Mouse (Mus musculus): ENCODE results near the gene Atp8b4. TPM values are rescaled to one million over a fixed set of nuclear protein-coding genes. Genes with fewer than 3 reads are reported as not detected.

Atp8b4 gene
- polyA plus RNA-seq (2014; fragmentation: Nextera tagmentation; extraction: Ambion mirVana) = 0.08 and 0.38 TPM in 2 replicates

DNA sequence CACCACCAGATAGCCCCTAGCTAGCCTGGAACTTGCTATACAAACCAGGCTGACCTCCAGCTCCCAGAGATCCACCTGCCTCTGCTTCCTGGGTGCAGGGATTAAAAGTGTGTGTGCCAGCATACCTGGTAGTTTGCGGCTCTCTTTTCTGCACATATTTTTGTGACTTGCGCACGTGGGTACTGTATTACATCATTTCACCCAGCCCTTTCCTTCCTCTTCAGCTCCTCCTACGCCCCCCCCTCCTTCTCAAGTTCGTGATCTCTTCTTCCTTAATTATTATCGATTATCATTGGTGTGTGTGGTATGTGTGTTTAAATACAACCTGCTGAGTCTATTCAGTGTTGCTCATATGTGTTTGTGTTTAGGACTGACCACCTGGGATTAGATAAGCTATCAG, at the start of gene Atp8b4:
Gene Atp8b4 (minus strand): TSS at position 154 of the 400 bp plus-strand sequence.
- DNase-seq (ENCODE audit: low spot score) (no peak), ATAC-seq (replicated peaks; ENCODE audit: low FRiP score, low TSS enrichment, low read depth) (no peak)
- no peak within 1 kb of the TSS for H3K4me3 ChIP-seq (ENCODE audit: low read depth, low read length)
- no peaks in the 10 kb centered on the region for H3K27me3 ChIP-seq (replicated peaks; ENCODE audit: control insufficient read depth, insufficient read depth, low read length)
- 85% methylated on average over 6 of the region's 6 CpGs for WGBS
- H3K4me2 ChIP-seq (ENCODE audit: low read length) = no peak within 1 kb of the TSS
- no peaks in the 10 kb centered on the region for H3K4me1 ChIP-seq (replicated peaks; ENCODE audit: control insufficient read depth, insufficient read depth, low read length)
- no peaks in the 10 kb centered on the region for H3K9me3 ChIP-seq (ENCODE audit: control insufficient read depth, low read length)
- no peak within 1 kb of the TSS for H3K27ac ChIP-seq (ENCODE audit: low read depth)
- no peaks in the 10 kb centered on the region for H3K36me3 ChIP-seq (ENCODE audit: control insufficient read depth, insufficient read depth, low read length)
- no peak within 1 kb of the TSS for H3K9ac ChIP-seq (ENCODE audit: low read length)

DNA sequence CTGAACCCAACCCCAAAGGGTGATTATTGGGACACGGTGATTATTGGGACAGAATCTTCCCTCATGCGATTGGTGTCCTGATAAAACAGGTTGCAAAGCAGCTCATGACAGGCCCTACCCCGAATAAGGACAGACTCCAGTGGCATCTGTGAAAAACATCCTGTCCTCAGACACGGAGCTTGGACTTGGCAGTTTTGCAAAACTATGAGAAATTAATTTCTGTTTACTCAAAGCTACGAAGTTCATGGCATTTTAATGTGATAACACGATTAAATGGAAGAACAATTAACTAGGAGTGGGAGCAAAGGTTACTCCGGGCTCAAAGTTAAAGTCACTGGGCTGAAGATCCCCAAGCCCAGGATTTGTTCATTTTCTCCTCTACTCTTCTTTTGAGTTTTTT, 49.2 kb upstream of the Atp8b4 start:
- no peak for ATAC-seq (replicated peaks; ENCODE audit: low FRiP score, low TSS enrichment, low read depth)
- WGBS = 78% methylated on average over 7 of the region's 7 CpGs

GRCm38 (mm10) chr2:126546392-126546791, 45.9 kb upstream of the Atp8b4 start:
- Histone ChIP-seq H3K4me1 (replicated peaks; ENCODE audit: control insufficient read depth, insufficient read depth, low read length) (no peaks in the 10 kb centered on the region), H3K9me3 (ENCODE audit: control insufficient read depth, low read length) (no peaks in the 10 kb centered on the region), H3K4me2 (ENCODE audit: low read length) (no peak overlapping the region), H3K4me3 (ENCODE audit: low read depth, low read length) (no peak overlapping the region), H3K27me3 (replicated peaks; ENCODE audit: control insufficient read depth, insufficient read depth, low read length) (peaks cover 5% of the 10 kb centered on the region), H3K27ac (ENCODE audit: low read depth) (no peak overlapping the region), H3K9ac (ENCODE audit: low read length) (no peak overlapping the region), H3K36me3 (ENCODE audit: control insufficient read depth, insufficient read depth, low read length) (no peaks in the 10 kb centered on the region)
- no peak for ATAC-seq (replicated peaks; ENCODE audit: low FRiP score, low TSS enrichment, low read depth)
- WGBS = 84% methylated on average over 3 of the region's 3 CpGs
- no peak for DNase-seq (ENCODE audit: low spot score)

More for the DNA sequence above, 49.2 kb upstream of the Atp8b4 start:
- Histone ChIP-seq H3K4me2 (ENCODE audit: low read length) (no peak overlapping the region), H3K4me1 (replicated peaks; ENCODE audit: control insufficient read depth, insufficient read depth, low read length) (peaks cover 9% of the 10 kb centered on the region; the same call in 1 of the 2 replicates), H3K9me3 (ENCODE audit: control insufficient read depth, low read length) (no peaks in the 10 kb centered on the region), H3K9ac (ENCODE audit: low read length) (no peak overlapping the region), H3K27me3 (replicated peaks; ENCODE audit: control insufficient read depth, insufficient read depth, low read length) (peaks cover 38% of the 10 kb centered on the region), H3K36me3 (ENCODE audit: control insufficient read depth, insufficient read depth, low read length) (no peaks in the 10 kb centered on the region), H3K27ac (ENCODE audit: low read depth) (no peak overlapping the region), H3K4me3 (ENCODE audit: low read depth, low read length) (no peak overlapping the region)
- no peak for DNase-seq (ENCODE audit: low spot score)

DNA sequence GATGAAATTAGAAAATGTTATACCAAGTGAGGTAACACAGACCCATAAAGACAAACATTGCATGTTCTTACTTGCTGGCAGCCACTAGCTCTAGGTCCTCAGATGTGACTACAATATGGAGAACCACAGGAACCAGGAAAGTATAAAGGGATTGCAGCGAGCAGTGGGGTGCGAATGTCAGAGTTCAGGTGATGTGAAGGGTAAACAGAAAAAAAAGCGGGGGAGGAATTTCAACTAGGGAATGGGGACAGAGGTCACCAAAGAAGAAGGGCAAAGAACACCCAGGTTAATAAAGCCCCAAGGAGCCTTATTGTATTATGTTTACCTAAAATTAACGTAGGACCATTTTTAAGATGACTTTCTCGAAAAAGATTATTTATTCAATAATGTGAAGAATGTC, 44.8 kb upstream of the Atp8b4 start:
- H3K9ac ChIP-seq (ENCODE audit: low read length) = no peak overlapping the region
- 63% methylated on average over 5 of the region's 5 CpGs for WGBS
- no peaks in the 10 kb centered on the region for H3K4me1 ChIP-seq (replicated peaks; ENCODE audit: control insufficient read depth, insufficient read depth, low read length)
- H3K27ac ChIP-seq (ENCODE audit: low read depth) = no peak overlapping the region
- H3K27me3 ChIP-seq (replicated peaks; ENCODE audit: control insufficient read depth, insufficient read depth, low read length) = no peaks in the 10 kb centered on the region
- no peak overlapping the region for H3K4me2 ChIP-seq (ENCODE audit: low read length)
- no peaks in the 10 kb centered on the region for H3K36me3 ChIP-seq (ENCODE audit: control insufficient read depth, insufficient read depth, low read length)
- no peak for ATAC-seq (replicated peaks; ENCODE audit: low FRiP score, low TSS enrichment, low read depth)
- no peaks in the 10 kb centered on the region for H3K9me3 ChIP-seq (ENCODE audit: control insufficient read depth, low read length)
- DNase-seq (ENCODE audit: low spot score) = no peak
- no peak overlapping the region for H3K4me3 ChIP-seq (ENCODE audit: low read depth, low read length)

DNA sequence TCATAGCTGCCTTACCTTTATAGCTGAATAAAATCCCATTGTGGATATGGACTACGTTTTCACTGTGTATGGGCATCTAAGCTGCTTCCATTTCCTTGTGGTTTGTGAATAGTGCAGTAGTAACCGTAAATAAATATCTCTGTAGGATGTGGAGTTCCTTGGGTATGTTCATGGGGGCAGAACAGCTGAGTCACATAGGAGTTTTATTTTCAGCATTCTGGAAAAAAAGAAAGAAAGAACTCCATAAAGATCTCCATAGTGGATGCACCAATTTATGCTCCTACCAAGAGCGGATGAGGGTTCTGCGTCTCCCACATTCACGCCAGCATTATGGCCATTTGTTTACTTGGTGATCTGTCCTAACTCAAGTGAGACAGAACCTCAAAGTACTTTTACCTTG, 41.7 kb upstream of the Atp8b4 start:
- ATAC-seq (replicated peaks; ENCODE audit: low FRiP score, low TSS enrichment, low read depth) = no peak
- H3K27ac ChIP-seq (ENCODE audit: low read depth) = no peak overlapping the region
- WGBS = 83% methylated on average over 5 of the region's 5 CpGs

DNA sequence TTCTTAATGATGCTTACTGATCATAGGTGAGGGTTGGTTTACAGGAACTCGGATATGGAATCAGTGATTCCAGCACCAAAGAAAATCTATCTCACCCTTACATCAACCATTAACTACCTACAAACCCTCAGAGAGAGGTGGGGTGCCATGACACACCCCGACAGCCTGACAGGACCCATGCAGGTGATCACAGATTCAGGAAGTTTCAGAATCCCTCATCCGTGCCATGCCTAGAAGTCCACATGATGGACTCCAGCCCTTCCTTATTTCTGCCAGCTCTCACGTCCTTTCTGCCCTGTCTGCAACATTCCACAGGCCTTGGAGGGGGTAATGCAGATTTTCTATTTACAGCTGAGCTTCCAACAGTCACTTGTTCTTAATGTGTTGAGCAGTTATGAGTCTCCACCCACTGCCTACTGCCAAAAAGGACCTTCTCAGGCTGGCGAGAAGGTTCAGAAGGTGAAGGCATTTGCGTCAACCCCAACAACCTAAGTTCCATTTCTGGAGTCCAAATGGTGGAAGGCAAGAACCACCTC, 40.0 kb upstream of the Atp8b4 start:
- no peak overlapping the region for H3K4me3 ChIP-seq (ENCODE audit: low read depth, low read length)
- no peak for ATAC-seq (replicated peaks; ENCODE audit: low FRiP score, low TSS enrichment, low read depth)
- H3K4me1 ChIP-seq (replicated peaks; ENCODE audit: control insufficient read depth, insufficient read depth, low read length) = no peaks in the 10 kb centered on the region
- no peaks in the 10 kb centered on the region for H3K27me3 ChIP-seq (replicated peaks; ENCODE audit: control insufficient read depth, insufficient read depth, low read length)
- no peaks in the 10 kb centered on the region for H3K36me3 ChIP-seq (ENCODE audit: control insufficient read depth, insufficient read depth, low read length)
- no peak overlapping the region for H3K4me2 ChIP-seq (ENCODE audit: low read length)
- no peaks in the 10 kb centered on the region for H3K9me3 ChIP-seq (ENCODE audit: control insufficient read depth, low read length)
- no peak for DNase-seq (ENCODE audit: low spot score)
- no peak overlapping the region for H3K27ac ChIP-seq (ENCODE audit: low read depth)
- no peak overlapping the region for H3K9ac ChIP-seq (ENCODE audit: low read length)
- 82% methylated on average over 6 of the region's 6 CpGs for WGBS

More for the DNA sequence above, 41.7 kb upstream of the Atp8b4 start:
- Histone ChIP-seq H3K36me3 (ENCODE audit: control insufficient read depth, insufficient read depth, low read length) (no peaks in the 10 kb centered on the region), H3K9ac (ENCODE audit: low read length) (no peak overlapping the region), H3K4me3 (ENCODE audit: low read depth, low read length) (no peak overlapping the region), H3K27me3 (replicated peaks; ENCODE audit: control insufficient read depth, insufficient read depth, low read length) (no peaks in the 10 kb centered on the region), H3K4me2 (ENCODE audit: low read length) (no peak overlapping the region), H3K9me3 (ENCODE audit: control insufficient read depth, low read length) (no peaks in the 10 kb centered on the region), H3K4me1 (replicated peaks; ENCODE audit: control insufficient read depth, insufficient read depth, low read length) (no peaks in the 10 kb centered on the region)
- DNase-seq (ENCODE audit: low spot score) = no peak

GRCm38 (mm10) chr2:126537654-126538053, 37.2 kb upstream of the Atp8b4 start:
- Histone ChIP-seq H3K36me3 (ENCODE audit: control insufficient read depth, insufficient read depth, low read length) (no peaks in the 10 kb centered on the region), H3K4me1 (replicated peaks; ENCODE audit: control insufficient read depth, insufficient read depth, low read length) (no peaks in the 10 kb centered on the region), H3K27me3 (replicated peaks; ENCODE audit: control insufficient read depth, insufficient read depth, low read length) (no peaks in the 10 kb centered on the region), H3K9me3 (ENCODE audit: control insufficient read depth, low read length) (no peaks in the 10 kb centered on the region), H3K27ac (ENCODE audit: low read depth) (no peak overlapping the region), H3K4me2 (ENCODE audit: low read length) (no peak overlapping the region), H3K9ac (ENCODE audit: low read length) (no peak overlapping the region), H3K4me3 (ENCODE audit: low read depth, low read length) (no peak overlapping the region)
- no peak for ATAC-seq (replicated peaks; ENCODE audit: low FRiP score, low TSS enrichment, low read depth)
- no peak for DNase-seq (ENCODE audit: low spot score)

- H3K4me1 ChIP-seq (replicated peaks; ENCODE audit: control insufficient read depth, insufficient read depth, low read length) = no peaks in the 10 kb centered on the region
- WGBS = 85% methylated on average over 3 of the region's 3 CpGs
- ATAC-seq (replicated peaks; ENCODE audit: low FRiP score, low TSS enrichment, low read depth) (no peak), DNase-seq (ENCODE audit: low spot score) (no peak)
- H3K9me3 ChIP-seq (ENCODE audit: control insufficient read depth, low read length) = no peaks in the 10 kb centered on the region
- H3K9ac ChIP-seq (ENCODE audit: low read length) = no peak overlapping the region
- H3K4me3 ChIP-seq (ENCODE audit: low read depth, low read length) = no peak overlapping the region
- no peaks in the 10 kb centered on the region for H3K27me3 ChIP-seq (replicated peaks; ENCODE audit: control insufficient read depth, insufficient read depth, low read length)
- H3K27ac ChIP-seq (ENCODE audit: low read depth) = no peak overlapping the region
- H3K4me2 ChIP-seq (ENCODE audit: low read length) = no peak overlapping the region
- H3K36me3 ChIP-seq (ENCODE audit: control insufficient read depth, insufficient read depth, low read length) = no peaks in the 10 kb centered on the region
These were observed 30.1 kb upstream of the Atp8b4 start for GRCm38 (mm10) chr2:126530581-126530980.

- Histone ChIP-seq H3K4me1 (replicated peaks; ENCODE audit: control insufficient read depth, insufficient read depth, low read length) (no peaks in the 10 kb centered on the region), H3K36me3 (ENCODE audit: control insufficient read depth, insufficient read depth, low read length) (no peaks in the 10 kb centered on the region), H3K4me2 (ENCODE audit: low read length) (no peak overlapping the region), H3K9ac (ENCODE audit: low read length) (no peak overlapping the region), H3K27ac (ENCODE audit: low read depth) (no peak overlapping the region), H3K27me3 (replicated peaks; ENCODE audit: control insufficient read depth, insufficient read depth, low read length) (no peaks in the 10 kb centered on the region), H3K9me3 (ENCODE audit: control insufficient read depth, low read length) (no peaks in the 10 kb centered on the region), H3K4me3 (ENCODE audit: low read depth, low read length) (no peak overlapping the region)
- ATAC-seq (replicated peaks; ENCODE audit: low FRiP score, low TSS enrichment, low read depth) (no peak), DNase-seq (ENCODE audit: low spot score) (no peak)
- WGBS = 92% methylated on average over 8 of the region's 8 CpGs
These were observed 27.0 kb upstream of the Atp8b4 start for GRCm38 (mm10) chr2:126527461-126527860.
